Mouse (Mus musculus) embryonic fibroblast, embryonic 13.5 days (primary cell): ENCODE data around the gene Pfdn2. TPM values are rescaled to one million over a fixed set of nuclear protein-coding genes. Genes with fewer than 3 reads are reported as not detected.

ENCODE experiments used
- H3K27ac ChIP-seq: 2 replicates; pipeline ENCODE4 v1.5.1; 2012; ENCODE audit warnings: low read length, control low read depth, inconsistent platforms; ENCODE audit not compliant: insufficient read depth
- H3K4me1 ChIP-seq: 2 replicates; pipeline ENCODE4 v1.6.1; 2011; ENCODE audit warnings: low read length; ENCODE audit not compliant: control insufficient read depth, insufficient read depth
- H3K4me3 ChIP-seq: 2 replicates; pipeline ENCODE4 v1.5.1; 2011; ENCODE audit warnings: mild to moderate bottlenecking, control low read depth, low read length; ENCODE audit not compliant: insufficient read depth
- CTCF ChIP-seq: IDR thresholded peaks from 2 replicates; pipeline ENCODE4 v1.5.1; 2011; ENCODE audit warnings: mild to moderate bottlenecking, control low read depth, low read length, moderate library complexity, borderline replicate concordance; ENCODE audit not compliant: insufficient read depth
- POLR2A ChIP-seq: IDR thresholded peaks from 2 replicates; pipeline ENCODE4 v1.6.1; 2011; ENCODE audit warnings: low read depth, mild to moderate bottlenecking, control low read depth, low read length, moderate library complexity
- polyA plus RNA-seq: library from polyadenylated mRNA; stranded (reverse); fragments of >200 nt; gene quantifications from 2 replicates; pipeline ENCODE4 v1.2.4, GENCODE M21; 2011; ENCODE audit warnings: low read depth; ENCODE audit not compliant: missing spikeins, insufficient read length

Gene Pfdn2
- polyA plus RNA-seq, 1 experiment, result 103 TPM

DNA sequence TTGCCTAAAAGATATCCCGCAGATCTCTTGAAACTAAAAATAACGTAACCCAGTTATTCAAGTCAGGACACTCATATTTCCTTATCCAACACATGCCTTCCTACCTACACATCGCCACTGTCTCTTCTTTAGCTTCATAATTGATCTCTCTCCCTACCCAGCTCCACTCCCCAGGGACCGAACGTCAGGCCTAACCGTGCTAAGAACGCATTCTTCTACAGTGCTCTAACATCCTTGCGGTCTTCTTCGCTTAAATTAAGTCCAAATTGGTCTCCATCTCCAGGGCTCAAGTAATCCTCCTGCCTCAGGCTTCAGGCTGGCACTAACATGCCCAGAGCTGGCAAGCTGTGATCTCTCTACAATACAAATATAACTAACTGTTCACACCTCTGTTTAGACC is 17.2 kb upstream of the Pfdn2 start:
- H3K4me1 ChIP-seq, result peaks cover 7% of the 10 kb centered on the region; the same call in 1 of the 2 replicates
- peak overlapping the region; percentile 92 for H3K27ac ChIP-seq
- TF ChIP-seq CTCF (no peak), POLR2A (no peak)
- H3K4me3 ChIP-seq, result peak overlapping the region; percentile 87

DNA sequence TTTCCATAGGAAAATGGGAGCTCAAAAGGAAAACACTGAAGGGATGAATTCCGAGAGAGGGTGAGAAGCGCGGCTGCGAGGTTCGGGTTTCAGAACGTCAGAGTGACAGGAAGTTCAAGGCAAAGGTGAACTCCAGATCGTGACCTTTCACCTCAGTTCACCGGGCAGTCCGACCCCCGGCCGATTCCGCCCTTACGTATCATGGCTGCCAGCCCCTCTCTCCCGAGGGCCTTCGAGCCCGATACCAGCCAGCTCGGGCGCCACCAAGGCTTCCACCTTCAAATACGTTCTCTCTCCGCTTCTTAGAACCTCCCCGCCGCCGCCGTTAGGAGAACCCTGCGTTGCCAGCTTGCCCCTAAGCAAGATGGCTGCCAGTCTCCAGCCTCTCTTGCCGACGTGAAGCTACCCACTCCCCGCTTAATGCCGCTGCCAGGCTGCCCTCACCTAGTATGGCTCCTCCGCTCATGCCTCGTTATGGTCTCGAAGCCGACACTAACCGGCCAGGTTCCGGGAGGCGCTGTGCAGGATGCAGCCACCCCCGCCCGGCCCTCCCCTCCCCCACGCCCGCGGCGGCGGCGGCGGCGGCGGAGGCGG is 16.5 kb upstream of the Pfdn2 start, which contains the start of gene Dedd:
Gene Dedd, plus strand, starts transcription at position 307 of the 594 bp plus-strand sequence.
- Histone ChIP-seq H3K4me3 (peak within 1 kb of the TSS; percentile 87), H3K4me1 (peaks cover 7% of the 10 kb centered on the region; the same call in 1 of the 2 replicates), H3K27ac (peak within 1 kb of the TSS; percentile 92)
- TF ChIP-seq POLR2A (peak; percentile 36; the same call in 1 of the 2 replicates), CTCF (no peak)

DNA sequence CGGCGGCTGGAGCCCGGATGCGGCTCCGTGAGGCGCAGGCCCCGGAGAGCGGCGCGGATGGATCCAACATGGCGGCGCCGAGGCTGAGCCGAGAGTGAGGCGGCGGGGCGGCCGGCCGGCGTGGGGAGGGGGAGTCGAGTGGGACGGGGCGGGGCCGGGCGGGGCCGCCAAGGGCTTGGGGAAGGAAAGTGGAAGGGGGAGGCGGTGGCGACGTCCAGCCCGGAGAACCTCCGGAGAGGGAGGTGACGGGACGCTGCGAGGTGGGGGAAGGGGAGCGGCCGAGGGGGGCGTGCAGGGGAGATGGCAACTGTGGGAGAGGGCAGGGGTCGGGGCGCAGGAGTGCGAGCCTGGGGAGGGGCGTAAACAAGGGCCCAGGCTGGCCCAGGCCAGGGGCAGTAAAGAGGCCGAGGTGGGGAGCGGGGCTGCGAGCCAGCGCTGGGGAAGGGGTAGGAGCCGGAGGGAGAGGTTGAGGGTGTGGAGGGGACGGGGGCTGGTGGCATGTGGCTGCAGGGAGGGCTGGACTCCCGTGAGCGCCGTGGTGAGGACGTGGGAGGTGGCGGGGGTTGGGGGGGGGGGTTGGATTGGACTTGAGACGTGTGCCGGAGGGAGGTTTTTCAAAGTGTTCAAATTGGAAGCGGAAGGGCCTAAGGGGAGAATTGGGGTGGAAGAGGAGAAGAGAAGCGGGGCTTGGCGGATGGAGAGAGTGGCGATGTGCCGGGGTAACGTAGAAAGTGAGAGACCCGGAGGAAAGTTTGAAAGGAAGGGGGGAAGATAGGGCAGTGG is 15.8 kb upstream of the Pfdn2 start:
- H3K4me3 ChIP-seq, result peak overlapping the region; percentile 87
- H3K27ac ChIP-seq, result peak overlapping the region; percentile 92
- H3K4me1 ChIP-seq, result peaks cover 7% of the 10 kb centered on the region; the same call in 1 of the 2 replicates
- TF ChIP-seq POLR2A (peak; percentile 73), CTCF (no peak)

DNA sequence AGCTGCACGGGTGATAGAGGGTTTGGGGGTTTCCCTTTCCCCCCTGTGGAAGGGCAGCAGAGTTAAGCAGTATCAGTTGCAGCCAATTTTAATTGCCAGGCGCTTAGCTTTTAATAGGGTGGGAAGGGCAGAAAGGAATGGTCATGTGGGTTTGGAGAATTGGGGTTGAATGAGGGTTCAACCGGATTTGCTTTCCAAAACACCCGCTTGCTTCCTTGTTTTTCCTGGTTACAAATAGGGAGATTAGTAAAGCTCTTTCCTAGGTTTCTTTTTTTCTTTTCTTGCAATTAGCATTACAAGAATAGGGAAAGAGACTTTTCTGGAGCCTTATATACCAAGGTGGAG is 15.3 kb upstream of the Pfdn2 start:
- H3K4me3 ChIP-seq, result peak overlapping the region; percentile 75
- peaks cover 7% of the 10 kb centered on the region; the same call in 1 of the 2 replicates for H3K4me1 ChIP-seq
- no peak for TF ChIP-seq POLR2A
- no peak for TF ChIP-seq CTCF
- peak overlapping the region; percentile 81 for H3K27ac ChIP-seq

DNA sequence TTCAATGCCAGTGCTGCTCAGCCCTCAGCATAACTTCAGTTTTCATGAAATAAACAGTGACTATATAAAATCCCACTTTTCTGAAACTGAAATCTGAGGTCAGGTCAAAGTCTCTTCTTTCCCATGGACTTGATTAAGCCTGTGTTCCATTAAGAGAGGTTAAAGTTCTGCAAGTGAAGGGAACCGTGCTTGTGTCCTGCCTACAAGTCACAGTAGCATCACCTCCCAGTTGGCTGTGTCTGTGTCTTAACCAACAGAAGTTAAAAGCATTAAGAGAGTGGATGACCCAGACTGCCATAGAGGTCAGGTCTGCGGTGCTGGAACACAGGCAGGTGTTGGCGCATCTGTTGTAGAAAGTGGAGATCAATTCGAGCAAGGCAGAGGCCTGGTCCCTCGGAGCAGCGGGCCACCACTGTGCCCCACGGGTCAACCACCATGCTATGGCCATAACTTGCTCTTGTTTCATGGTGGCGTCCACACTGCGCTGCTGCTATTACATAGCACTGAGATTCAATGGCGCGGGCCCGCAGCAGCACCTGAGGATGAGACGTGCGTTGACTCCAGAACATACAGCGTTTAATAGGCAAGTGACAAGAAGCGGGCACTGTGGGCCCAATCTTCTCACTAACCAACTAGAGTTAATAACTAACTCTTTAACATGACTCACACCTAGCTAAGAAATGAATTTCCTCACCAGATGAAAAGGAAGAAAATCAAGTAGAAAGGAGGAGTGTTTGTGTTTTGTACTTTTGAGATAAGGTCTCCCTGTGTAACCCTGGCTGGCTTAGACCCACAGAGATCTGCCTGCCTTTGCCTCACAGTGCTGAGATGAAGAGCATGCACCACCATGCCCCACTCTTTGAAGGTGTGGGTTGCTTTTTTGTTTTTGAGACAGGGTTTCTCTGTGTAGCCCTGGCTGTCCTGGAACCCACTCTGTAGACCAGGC is 2.9 kb upstream of the Pfdn2 start:
- H3K4me3 ChIP-seq, result no peak overlapping the region
- TF ChIP-seq CTCF, result no peak
- H3K27ac ChIP-seq, result no peak overlapping the region
- H3K4me1 ChIP-seq, result no peaks in the 10 kb centered on the region

DNA sequence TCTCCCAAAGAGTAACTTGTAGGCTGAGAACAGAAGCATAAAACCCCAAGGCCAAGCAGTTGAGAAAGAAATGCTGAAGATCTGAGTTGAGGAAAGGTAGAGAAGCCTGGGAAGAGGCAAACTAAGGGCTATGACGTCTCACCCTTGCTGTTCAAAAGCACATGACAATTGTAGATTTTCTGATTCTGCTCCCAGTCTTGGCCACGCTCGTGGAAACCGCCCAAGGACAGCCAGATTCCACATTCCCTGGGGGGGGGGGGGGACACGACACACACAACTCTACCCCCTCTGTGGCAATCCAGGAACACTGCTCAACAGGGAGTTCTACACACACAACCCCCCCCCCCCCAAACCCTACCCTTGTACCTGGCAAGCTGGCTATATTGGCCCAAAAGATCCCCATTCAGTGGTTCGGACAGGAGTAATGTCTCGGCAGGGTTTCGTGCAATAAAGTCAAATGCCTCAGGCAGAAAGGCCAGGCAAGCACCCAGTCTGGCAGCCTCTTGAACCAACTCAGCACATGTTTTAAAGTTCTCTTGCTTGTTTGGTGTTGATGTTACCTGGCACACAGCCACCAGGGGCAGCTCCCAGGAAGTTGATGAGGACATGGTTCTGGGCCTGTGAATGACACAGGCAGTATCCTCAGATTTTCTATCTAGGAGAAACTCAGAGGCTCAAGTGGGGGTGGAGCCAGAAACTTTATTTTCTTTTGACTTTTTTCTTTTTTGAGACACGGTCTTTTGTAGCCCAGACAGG is 1.4 kb upstream of the Pfdn2 start:
- Histone ChIP-seq H3K27ac (no peak overlapping the region), H3K4me1 (0 out of 2 replicates have a peak, but pooled peaks cover 5% of the 10 kb centered on the region), H3K4me3 (no peak overlapping the region)
- TF ChIP-seq POLR2A (no peak), CTCF (no peak)

DNA sequence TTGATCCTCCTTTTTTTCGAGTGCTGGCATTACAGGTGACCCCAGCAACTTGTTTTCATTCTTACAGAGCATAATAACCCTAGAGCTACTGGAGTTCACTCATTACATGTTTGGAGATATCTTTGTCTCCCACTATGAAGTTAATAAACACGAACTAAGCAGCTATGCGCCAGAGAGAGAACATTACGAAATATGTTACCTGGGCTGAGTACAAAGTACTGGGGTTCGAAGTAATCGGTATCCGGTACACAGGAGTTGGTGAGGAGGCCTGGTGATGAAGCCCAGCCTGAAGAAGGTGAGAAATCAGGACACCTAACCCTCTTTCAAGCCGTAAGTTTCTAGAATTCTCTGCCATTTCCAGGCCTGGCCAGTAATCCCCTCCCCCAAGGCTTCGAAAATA is 755 bp upstream of the Pfdn2 start:
- TF ChIP-seq CTCF (no peak), POLR2A (0 out of 2 replicates have a peak, but pooled peaks have one; percentile 8)
- Histone ChIP-seq H3K4me1 (0 out of 2 replicates have a peak, but pooled peaks cover 7% of the 10 kb centered on the region), H3K4me3 (peak overlapping the region; percentile 91), H3K27ac (no peak overlapping the region)

DNA sequence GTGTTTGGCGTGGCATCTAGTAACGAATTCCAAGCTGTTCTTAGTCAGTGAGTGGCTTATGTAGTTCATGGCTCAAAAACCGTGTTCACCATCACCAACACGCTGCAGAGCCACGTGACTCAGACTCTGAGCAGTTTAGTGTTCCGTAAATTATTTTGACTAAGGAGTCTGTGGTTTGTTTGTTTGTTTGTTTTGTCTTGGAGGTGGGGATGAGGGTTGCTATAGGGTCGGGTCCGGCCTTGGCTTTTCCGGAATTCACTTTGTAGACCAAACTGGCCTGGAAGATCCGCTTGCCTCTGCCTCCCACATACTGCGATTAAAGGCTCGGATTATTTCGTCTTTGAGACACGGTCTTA is 603 bp downstream of the Pfdn2 start:
- no peak for TF ChIP-seq CTCF
- TF ChIP-seq POLR2A, result no peak
- 0 out of 2 replicates have a peak, but pooled peaks cover 7% of the 10 kb centered on the region for H3K4me1 ChIP-seq
- H3K4me3 ChIP-seq, result peak overlapping the region; percentile 91
- H3K27ac ChIP-seq, result peak overlapping the region; percentile 24; the same call in 1 of the 2 replicates

DNA sequence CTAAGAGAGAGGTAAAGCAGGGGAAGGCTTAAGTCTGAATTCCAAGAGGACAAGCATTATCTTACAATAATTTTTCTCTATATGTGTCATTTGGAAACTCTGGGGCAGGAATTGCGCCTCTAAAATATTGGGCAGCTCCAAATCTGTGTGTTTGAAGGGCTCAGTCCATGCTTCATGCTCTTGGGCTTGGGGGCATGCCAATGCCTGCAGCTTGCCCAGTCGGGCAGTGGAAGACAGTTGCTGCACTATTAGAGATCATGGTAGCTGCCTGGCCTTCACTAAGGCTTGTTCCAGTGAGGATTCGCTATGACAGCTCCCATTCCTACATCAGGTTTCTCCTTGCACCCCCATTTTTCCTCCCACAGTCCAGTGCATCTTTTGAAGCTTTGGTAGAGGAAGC is 3.2 kb downstream of the Pfdn2 start:
- H3K27ac ChIP-seq, result no peak overlapping the region
- H3K4me3 ChIP-seq, result no peak overlapping the region
- H3K4me1 ChIP-seq, result 0 out of 2 replicates have a peak, but pooled peaks cover 7% of the 10 kb centered on the region
- TF ChIP-seq POLR2A (no peak), CTCF (no peak)
